Mouse (Mus musculus) embryonic fibroblast, embryonic 13.5 days (primary cell): Measurements from ENCODE around the gene Pon3. TPM values are rescaled to one million over a fixed set of nuclear protein-coding genes. Genes with fewer than 3 reads are reported as not detected.
"Not testable (repeated sequence)": the region's sequence is repeated elsewhere in the genome, so short reads cannot be mapped to it uniquely, and the experiment has no call there.

ENCODE experiments used
- H3K27ac ChIP-seq: 2 replicates; pipeline ENCODE4 v1.5.1; 2012; ENCODE audit warnings: low read length, control low read depth, inconsistent platforms; ENCODE audit not compliant: insufficient read depth
- H3K4me1 ChIP-seq: 2 replicates; pipeline ENCODE4 v1.6.1; 2011; ENCODE audit warnings: low read length; ENCODE audit not compliant: control insufficient read depth, insufficient read depth
- H3K4me3 ChIP-seq: 2 replicates; pipeline ENCODE4 v1.5.1; 2011; ENCODE audit warnings: mild to moderate bottlenecking, control low read depth, low read length; ENCODE audit not compliant: insufficient read depth
- CTCF ChIP-seq: IDR thresholded peaks from 2 replicates; pipeline ENCODE4 v1.5.1; 2011; ENCODE audit warnings: mild to moderate bottlenecking, control low read depth, low read length, moderate library complexity, borderline replicate concordance; ENCODE audit not compliant: insufficient read depth
- POLR2A ChIP-seq: IDR thresholded peaks from 2 replicates; pipeline ENCODE4 v1.6.1; 2011; ENCODE audit warnings: low read depth, mild to moderate bottlenecking, control low read depth, low read length, moderate library complexity
- polyA plus RNA-seq: library from polyadenylated mRNA; stranded (reverse); fragments of >200 nt; gene quantifications from 2 replicates; pipeline ENCODE4 v1.2.4, GENCODE M21; 2011; ENCODE audit warnings: low read depth; ENCODE audit not compliant: missing spikeins, insufficient read length

The Pon3 gene
- polyA plus RNA-seq, 1 experiment: 33.5 TPM

DNA sequence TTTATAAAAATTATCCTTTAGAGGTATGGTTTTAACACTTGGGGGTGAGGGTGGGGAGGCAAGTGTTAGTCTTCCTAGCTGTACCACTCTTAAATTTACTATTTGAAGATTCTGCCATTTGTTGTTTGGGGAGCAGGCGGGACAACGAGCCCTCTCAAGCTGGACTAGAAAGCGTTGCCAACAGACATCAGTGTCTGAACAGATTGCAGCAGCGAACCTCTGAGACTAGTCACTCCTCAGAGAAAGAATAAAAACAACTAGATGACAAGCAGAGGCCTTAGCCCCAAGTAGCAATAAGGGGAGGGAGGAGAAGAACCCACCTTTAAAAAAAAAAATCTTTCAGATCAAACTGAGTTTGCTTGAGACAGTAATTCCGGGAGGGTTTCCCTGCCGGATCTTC is 795 bp downstream of the Pon3 start:
- no peak for TF ChIP-seq CTCF
- no peak for TF ChIP-seq POLR2A
- Histone ChIP-seq H3K27ac (no peak overlapping the region), H3K4me1 (no peaks in the 10 kb centered on the region), H3K4me3 (no peak overlapping the region; the same call in 1 of the 2 replicates)

DNA sequence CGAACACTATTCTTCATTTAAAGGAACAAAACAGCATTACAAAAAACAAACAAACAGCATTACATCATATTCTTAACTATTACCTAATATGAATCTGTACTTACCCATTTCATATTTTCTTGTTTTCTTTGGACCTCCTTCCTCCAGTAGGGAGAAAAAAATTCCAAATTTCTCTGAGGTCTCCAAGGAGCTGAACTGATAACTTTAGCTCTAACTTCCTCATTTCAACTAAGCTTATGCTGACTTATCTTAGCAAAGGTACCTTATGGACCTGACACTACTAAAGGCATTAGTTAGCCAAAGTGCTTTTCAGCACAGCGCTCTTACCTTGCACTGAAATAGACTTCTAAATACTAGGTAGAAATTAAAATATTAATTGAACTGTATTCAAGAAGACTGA is 1.2 kb downstream of the Pon3 start:
- no peak overlapping the region for H3K27ac ChIP-seq
- H3K4me3 ChIP-seq: no peak overlapping the region
- TF ChIP-seq CTCF (no peak), POLR2A (no peak)
- no peaks in the 10 kb centered on the region for H3K4me1 ChIP-seq

DNA sequence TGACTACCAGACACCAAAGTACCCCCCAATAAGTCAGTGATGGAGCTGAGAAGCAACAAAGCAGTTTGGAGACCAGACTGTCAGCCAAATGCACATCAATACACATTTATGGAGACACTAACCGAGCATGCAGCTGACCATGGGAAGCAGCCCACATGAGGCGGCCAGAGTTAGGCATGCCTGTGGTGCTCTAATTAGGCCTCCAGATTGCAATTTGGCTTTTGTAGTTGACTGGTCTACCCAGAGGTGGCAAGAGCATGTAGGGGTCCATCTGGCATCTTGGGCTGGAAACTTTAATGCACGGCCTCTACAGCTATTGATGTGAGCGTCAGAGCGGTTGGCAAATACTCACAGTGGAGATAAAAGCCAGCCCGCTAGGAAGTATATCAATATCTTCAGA is 10.2 kb downstream of the Pon3 start:
- H3K4me1 ChIP-seq: no peaks in the 10 kb centered on the region
- H3K27ac ChIP-seq: no peak overlapping the region
- no peak for TF ChIP-seq POLR2A
- TF ChIP-seq CTCF: no peak
- H3K4me3 ChIP-seq: no peak overlapping the region

GRCm38 (mm10) chr6:5238799-5239198 is 17.3 kb downstream of the Pon3 start:
- Histone ChIP-seq H3K27ac (no peak overlapping the region), H3K4me3 (no peak overlapping the region), H3K4me1 (no peaks in the 10 kb centered on the region)
- TF ChIP-seq POLR2A (no peak), CTCF (no peak)

- TF ChIP-seq CTCF: no peak
- TF ChIP-seq POLR2A: no peak
- H3K27ac ChIP-seq: no peak overlapping the region
- no peak overlapping the region for H3K4me3 ChIP-seq
- H3K4me1 ChIP-seq: no peaks in the 10 kb centered on the region
Observed at GRCm38 (mm10) chr6:5237510-5237909, 18.6 kb downstream of the Pon3 start.

GRCm38 (mm10) chr6:5236843-5237371 is 19.2 kb downstream of the Pon3 start:
- Histone ChIP-seq H3K27ac (no peak overlapping the region), H3K4me1 (no peaks in the 10 kb centered on the region), H3K4me3 (no peak overlapping the region)
- TF ChIP-seq CTCF (no peak), POLR2A (no peak)

DNA sequence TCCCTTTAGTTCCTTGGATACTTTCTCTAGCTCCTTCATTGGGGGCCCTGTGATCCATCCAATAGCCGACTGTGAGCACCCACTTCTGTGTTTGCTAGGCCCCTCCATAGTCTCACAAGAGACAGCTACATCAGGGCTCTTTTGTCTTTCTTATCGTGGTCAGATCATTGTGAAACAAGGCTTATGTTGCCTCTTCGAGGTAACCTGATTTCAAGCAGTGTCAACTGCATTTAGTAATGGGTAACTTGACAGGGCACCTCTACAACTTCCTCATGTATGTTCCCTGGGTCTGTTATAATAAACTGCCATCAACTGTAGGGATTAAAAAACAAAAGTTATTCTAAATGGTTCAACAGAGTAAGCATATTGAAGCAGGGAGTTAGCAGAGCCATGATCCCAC is 21.5 kb downstream of the Pon3 start:
- no peak overlapping the region for H3K4me3 ChIP-seq
- TF ChIP-seq POLR2A (no peak), CTCF (no peak)

GRCm38 (mm10) chr6:5233812-5234211 is 22.3 kb downstream of the Pon3 start:
- Histone ChIP-seq H3K4me3 (no peak overlapping the region), H3K27ac (no peak overlapping the region), H3K4me1 (no peaks in the 10 kb centered on the region)
- no peak for TF ChIP-seq CTCF
- no peak for TF ChIP-seq POLR2A

More for the DNA sequence above, 21.5 kb downstream of the Pon3 start:
- Histone ChIP-seq H3K4me1 (no peaks in the 10 kb centered on the region), H3K27ac (no peak overlapping the region)

DNA sequence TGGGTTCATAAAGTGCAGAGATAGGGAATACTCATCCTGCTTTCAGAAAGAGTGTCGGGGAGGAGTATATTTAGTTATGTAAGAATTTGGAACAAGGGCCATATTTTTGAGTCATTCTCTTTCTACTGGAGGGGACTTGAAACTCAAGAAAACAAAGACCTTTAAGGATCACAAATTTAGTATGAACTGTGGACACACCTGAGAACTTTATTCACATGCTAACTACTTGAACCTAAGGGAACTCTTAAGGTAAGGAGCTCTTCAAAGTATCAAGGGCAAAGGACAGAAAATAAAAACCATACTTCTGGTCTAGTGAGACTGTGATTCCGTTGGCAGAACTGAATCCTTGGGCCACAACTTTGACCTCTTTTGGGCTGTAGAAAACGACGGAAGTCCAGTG is 24.1 kb downstream of the Pon3 start:
- no peak for TF ChIP-seq POLR2A
- TF ChIP-seq CTCF: no peak
- Histone ChIP-seq H3K4me1 (no peaks in the 10 kb centered on the region), H3K4me3 (no peak overlapping the region), H3K27ac (no peak overlapping the region)

- Histone ChIP-seq H3K4me1 (no peaks in the 10 kb centered on the region), H3K4me3 (no peak overlapping the region), H3K27ac (no peak overlapping the region)
- TF ChIP-seq POLR2A: no peak
Observed at GRCm38 (mm10) chr6:5230261-5230660, 25.8 kb downstream of the Pon3 start.

GRCm38 (mm10) chr6:5223551-5223950 is 32.5 kb downstream of the Pon3 start:
- H3K4me1 ChIP-seq, H3K4me3 ChIP-seq, H3K27ac ChIP-seq: not testable (repeated sequence)
